15 mouse cellular contexts compared by ENCODE assay signal in the genomic region with DNA sequence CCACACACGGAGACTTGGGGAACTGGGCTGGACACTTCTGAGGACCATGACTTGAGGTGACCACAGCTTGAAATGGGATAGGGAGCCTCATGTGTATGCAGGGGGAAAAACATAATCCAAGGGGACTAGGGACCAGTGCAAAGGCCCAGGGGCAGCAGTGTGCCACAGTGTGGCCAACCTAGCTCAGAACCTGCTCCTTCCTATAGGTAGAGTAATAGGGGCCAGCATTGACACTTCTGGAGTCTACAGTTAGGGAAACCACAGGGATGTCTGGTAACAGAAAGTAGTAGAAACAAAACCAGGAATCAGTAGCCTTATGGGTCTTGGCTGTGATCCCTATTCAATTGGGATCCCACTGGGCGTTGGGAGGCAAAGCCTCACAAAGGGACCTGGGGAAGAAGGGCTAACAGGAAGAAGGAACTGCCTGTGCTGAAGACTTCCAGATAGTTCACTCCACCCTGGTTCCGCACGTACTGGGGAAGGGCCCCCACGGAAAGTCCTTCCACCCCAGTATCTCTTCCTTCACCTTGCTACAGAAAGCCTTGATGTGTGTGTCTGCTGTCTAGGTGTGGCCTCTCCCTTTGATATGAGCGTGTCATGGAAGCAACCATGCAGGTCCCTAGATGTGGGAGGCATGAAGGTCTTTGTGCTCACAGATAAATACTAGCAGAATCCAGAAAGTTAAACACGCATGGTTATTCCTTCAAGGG. TPM values are rescaled to one million over a fixed set of nuclear protein-coding genes. Genes with fewer than 3 reads are reported as not detected.
DNase-seq lines count a peak whose midpoint lies in the region; ATAC-seq and TF ChIP-seq lines count a peak whose summit lies in the region.
"Had no signal": no experiment of that assay in that cellular context is flagged by ENCODE, and none has a peak within 500 bp of the region (broad histone marks: within the 10 kb centered on the region; RNA-seq: fewer than 3 reads in every experiment).

No protein-coding gene starts in this region.

- H3K4me1 ChIP-seq in stomach, embryonic 15.5 days = peaks cover 15% of the 10 kb centered on the region
- 0 out of 2 replicates have a peak, but pooled peaks cover 4% of the 10 kb centered on the region for H3K4me1 ChIP-seq in stomach, postnatal 0 days (replicated peaks; ENCODE audit: control insufficient read depth, insufficient read depth)
- peaks cover 68% of the 10 kb centered on the region for H3K4me1 ChIP-seq in liver, embryonic 13.5 days (replicated peaks)

- no peaks in the 10 kb centered on the region for H3K9me3 ChIP-seq in stomach, embryonic 15.5 days
- no peaks in the 10 kb centered on the region for H3K9me3 ChIP-seq in stomach, postnatal 0 days (ENCODE audit: control insufficient read depth, low read length)
- H3K9me3 ChIP-seq in liver, embryonic 13.5 days (replicated peaks) = no peaks in the 10 kb centered on the region
- H3K9me3 ChIP-seq: heart, embryonic 13.5 days; neural tube, embryonic 15.5 days had no signal

- WGBS in stomach, embryonic 15.5 days = 73% methylated on average over 7 of the region's 7 CpGs
- WGBS in stomach, postnatal 0 days = 73% methylated on average over 7 of the region's 7 CpGs
- WGBS in liver, embryonic 13.5 days (ENCODE audit: insufficient replicate concordance) = 38% methylated on average over 7 of the region's 7 CpGs

- H3K4me3 ChIP-seq in stomach, embryonic 15.5 days (replicated peaks) = no peak overlapping the region
- H3K4me3 ChIP-seq in stomach, postnatal 0 days (ENCODE audit: low read depth, low read length) = no peak overlapping the region
- 0 out of 2 replicates have a peak overlapping the region, but pooled peaks have one; percentile 7 for H3K4me3 ChIP-seq in liver, embryonic 13.5 days (replicated peaks)

- peak; percentile 48 for DNase-seq in cerebellum, adult 9-11 months
- DNase-seq in cerebellum, postnatal 4 days (ENCODE audit: low spot score in 2 of 2) = no peak
- no peak for DNase-seq in stomach, postnatal 0 days (ENCODE audit: low spot score)
- peak; percentile 55 for DNase-seq in liver, embryonic 13.5 days
- no peak for DNase-seq in urinary bladder, postnatal 25 days (ENCODE audit: low spot score)
- no peak for DNase-seq in gastrocnemius, postnatal 25 days
- DNase-seq: adrenal gland, adult 8-10 months; embryo, embryonic 11 days; kidney, adult 18-20 months; kidney, postnatal 14 days; right cerebral cortex, postnatal 4 days had no signal

- H3K9ac ChIP-seq in stomach, embryonic 15.5 days = no peak overlapping the region
- H3K9ac ChIP-seq in stomach, postnatal 0 days (ENCODE audit: low read length) = no peak overlapping the region
- H3K9ac ChIP-seq in liver, embryonic 13.5 days = peak overlapping the region; percentile 92

- peak; percentile 40; the same call in 1 of the 2 replicates for ATAC-seq in stomach, embryonic 15.5 days (ENCODE audit: insufficient read depth, low FRiP score, low read depth)
- no peak for ATAC-seq in stomach, postnatal 0 days (ENCODE audit: low FRiP score, low TSS enrichment)
- ATAC-seq in liver, embryonic 13.5 days (ENCODE audit: low read depth) = peak; percentile 80
- no peak for ATAC-seq in inflammation-experienced regulatory T-cells, adult 6 months

- H3K36me3 ChIP-seq in stomach, embryonic 15.5 days = peaks cover 20% of the 10 kb centered on the region
- peaks cover 11% of the 10 kb centered on the region for H3K36me3 ChIP-seq in stomach, postnatal 0 days (ENCODE audit: control insufficient read depth, insufficient read depth, low read length)
- H3K36me3 ChIP-seq in liver, embryonic 13.5 days = peaks cover 43% of the 10 kb centered on the region

- H3K27ac ChIP-seq in stomach, embryonic 15.5 days = no peak overlapping the region
- no peak overlapping the region for H3K27ac ChIP-seq in stomach, postnatal 0 days (replicated peaks)
- peak overlapping the region; percentile 87 for H3K27ac ChIP-seq in liver, embryonic 13.5 days
- H3K27ac ChIP-seq: heart, embryonic 13.5 days had no signal

- no peak overlapping the region for H3K4me2 ChIP-seq in stomach, embryonic 15.5 days
- H3K4me2 ChIP-seq in stomach, postnatal 0 days (replicated peaks; ENCODE audit: low read depth) = no peak overlapping the region
- peak overlapping the region; percentile 100 for H3K4me2 ChIP-seq in liver, embryonic 13.5 days

- no peak for TF ChIP-seq EP300 in stomach, postnatal 0 days (optimal IDR thresholded peaks at IDR 0.05)

- TF ChIP-seq CTCF in stomach, postnatal 0 days (IDR thresholded peaks at IDR 0.05; ENCODE audit: low read depth) = no peak

- no peaks in the 10 kb centered on the region for H3K27me3 ChIP-seq in stomach, embryonic 15.5 days (replicated peaks)
- H3K27me3 ChIP-seq in stomach, postnatal 0 days (ENCODE audit: control insufficient read depth, insufficient read depth, low read length) = no peaks in the 10 kb centered on the region
- no peaks in the 10 kb centered on the region for H3K27me3 ChIP-seq in liver, embryonic 13.5 days
- H3K27me3 ChIP-seq: heart, embryonic 13.5 days; neural tube, embryonic 15.5 days had no signal

RNA-seq across cellular contexts. Expression of a gene that starts 1.2 kb away (rescaled TPM):
- 45.0 and 51.1 TPM in 2 replicates for polyA plus RNA-seq in stomach, embryonic 15.5 days (2015; fragmentation: Nextera tagmentation; extraction: Ambion mirVana)
- 24.3 and 24.4 TPM in 2 replicates for polyA plus RNA-seq in stomach, postnatal 0 days (2015; fragmentation: Nextera tagmentation; extraction: Ambion mirVana)
- 39.6 and 39.8 TPM in 2 replicates for polyA plus RNA-seq in liver, embryonic 13.5 days (2015; fragmentation: Nextera tagmentation; extraction: Ambion mirVana)
- polyA plus RNA-seq in inflammation-experienced regulatory T-cells, adult 6 months (2017; shearing (Covaris generic)) = 10 to 100 TPM; 17.6 to 37.1 (median 33.8) TPM
- 10 to 100 TPM in 1 of 2 experiments, 1 to 10 TPM in 1; 9.8 to 10.8 TPM for total RNA-seq in gastrocnemius, postnatal 25 days (2021)

RNA-seq across cellular contexts. Expression of a gene that starts 11.2 kb away (rescaled TPM):
- 29.8 and 46.2 TPM in 2 replicates for polyA plus RNA-seq in stomach, embryonic 15.5 days (2015; fragmentation: Nextera tagmentation; extraction: Ambion mirVana)
- 11.4 and 12.2 TPM in 2 replicates for polyA plus RNA-seq in stomach, postnatal 0 days (2015; fragmentation: Nextera tagmentation; extraction: Ambion mirVana)
- polyA plus RNA-seq in liver, embryonic 13.5 days (2015; fragmentation: Nextera tagmentation; extraction: Ambion mirVana) = 15.7 and 19.1 TPM in 2 replicates
- 10 to 100 TPM; 53.8 to 85.3 (median 69.2) TPM for polyA plus RNA-seq in inflammation-experienced regulatory T-cells, adult 6 months (2017; shearing (Covaris generic))
- total RNA-seq in gastrocnemius, postnatal 25 days (2021) = 10 to 100 TPM; 23.0 to 25.9 TPM

RNA-seq across cellular contexts. Expression of a gene that starts 28.2 kb away (rescaled TPM):
- 14.0 and 15.8 TPM in 2 replicates for polyA plus RNA-seq in stomach, embryonic 15.5 days (2015; fragmentation: Nextera tagmentation; extraction: Ambion mirVana)
- 6.5 and 7.1 TPM in 2 replicates for polyA plus RNA-seq in stomach, postnatal 0 days (2015; fragmentation: Nextera tagmentation; extraction: Ambion mirVana)
- 6.6 and 7.6 TPM in 2 replicates for polyA plus RNA-seq in liver, embryonic 13.5 days (2015; fragmentation: Nextera tagmentation; extraction: Ambion mirVana)
- polyA plus RNA-seq in inflammation-experienced regulatory T-cells, adult 6 months (2017; shearing (Covaris generic)) = 10 to 100 TPM in 1 of 3 experiments, 1 to 10 TPM in 2; 8.0 to 12.9 (median 9.3) TPM
- total RNA-seq in gastrocnemius, postnatal 25 days (2021) = 10 to 100 TPM; 33.0 to 43.3 TPM

RNA-seq across cellular contexts. Expression of a gene that starts 57.9 kb away (rescaled TPM):
- polyA plus RNA-seq in stomach, embryonic 15.5 days (2015; fragmentation: Nextera tagmentation; extraction: Ambion mirVana) = 28.2 and 30.0 TPM in 2 replicates
- polyA plus RNA-seq in stomach, postnatal 0 days (2015; fragmentation: Nextera tagmentation; extraction: Ambion mirVana) = 21.6 and 23.2 TPM in 2 replicates
- 61.8 and 62.4 TPM in 2 replicates for polyA plus RNA-seq in liver, embryonic 13.5 days (2015; fragmentation: Nextera tagmentation; extraction: Ambion mirVana)
- 10 to 100 TPM; 41.4 to 51.1 (median 45.4) TPM for polyA plus RNA-seq in inflammation-experienced regulatory T-cells, adult 6 months (2017; shearing (Covaris generic))
- 10 to 100 TPM in 1 of 2 experiments, 1 to 10 TPM in 1; 9.7 to 12.5 TPM for total RNA-seq in gastrocnemius, postnatal 25 days (2021)

RNA-seq across cellular contexts. Expression of a gene that starts 58.1 kb away (rescaled TPM):
- polyA plus RNA-seq in stomach, embryonic 15.5 days (2015; fragmentation: Nextera tagmentation; extraction: Ambion mirVana) = 31.7 and 33.8 TPM in 2 replicates
- 10.6 and 10.9 TPM in 2 replicates for polyA plus RNA-seq in stomach, postnatal 0 days (2015; fragmentation: Nextera tagmentation; extraction: Ambion mirVana)
- 40.2 and 42.0 TPM in 2 replicates for polyA plus RNA-seq in liver, embryonic 13.5 days (2015; fragmentation: Nextera tagmentation; extraction: Ambion mirVana)
- polyA plus RNA-seq in inflammation-experienced regulatory T-cells, adult 6 months (2017; shearing (Covaris generic)) = 10 to 100 TPM in 1 of 3 experiments, 1 to 10 TPM in 2; 3.8 to 17.7 (median 4.3) TPM
- 1 to 10 TPM; 1.4 to 1.5 TPM for total RNA-seq in gastrocnemius, postnatal 25 days (2021)

Comparison
In these comparisons a context has a peak if more than half of its experiments do, and no peak if none do; other contexts are left out.
1. DNase-seq: peak in cerebellum, adult 9-11 months (single experiment) and liver, embryonic 13.5 days (single experiment); none in cerebellum, postnatal 4 days (0 of 2), stomach, postnatal 0 days (single experiment), urinary bladder, postnatal 25 days (single experiment) and gastrocnemius, postnatal 25 days (single experiment).
2. ATAC-seq: peak in stomach, embryonic 15.5 days (single experiment) and liver, embryonic 13.5 days (single experiment); none in stomach, postnatal 0 days (single experiment) and inflammation-experienced regulatory T-cells, adult 6 months (single experiment).